Mouse (Mus musculus): Measurements from ENCODE around the gene Map4k5. TPM values are rescaled to one million over a fixed set of nuclear protein-coding genes. Genes with fewer than 3 reads are reported as not detected.

Map4k5 gene
- 0.17 and 3.6 TPM in 2 replicates for polyA plus RNA-seq (2012; ENCODE audit: insufficient read depth, low replicate concordance)

DNA sequence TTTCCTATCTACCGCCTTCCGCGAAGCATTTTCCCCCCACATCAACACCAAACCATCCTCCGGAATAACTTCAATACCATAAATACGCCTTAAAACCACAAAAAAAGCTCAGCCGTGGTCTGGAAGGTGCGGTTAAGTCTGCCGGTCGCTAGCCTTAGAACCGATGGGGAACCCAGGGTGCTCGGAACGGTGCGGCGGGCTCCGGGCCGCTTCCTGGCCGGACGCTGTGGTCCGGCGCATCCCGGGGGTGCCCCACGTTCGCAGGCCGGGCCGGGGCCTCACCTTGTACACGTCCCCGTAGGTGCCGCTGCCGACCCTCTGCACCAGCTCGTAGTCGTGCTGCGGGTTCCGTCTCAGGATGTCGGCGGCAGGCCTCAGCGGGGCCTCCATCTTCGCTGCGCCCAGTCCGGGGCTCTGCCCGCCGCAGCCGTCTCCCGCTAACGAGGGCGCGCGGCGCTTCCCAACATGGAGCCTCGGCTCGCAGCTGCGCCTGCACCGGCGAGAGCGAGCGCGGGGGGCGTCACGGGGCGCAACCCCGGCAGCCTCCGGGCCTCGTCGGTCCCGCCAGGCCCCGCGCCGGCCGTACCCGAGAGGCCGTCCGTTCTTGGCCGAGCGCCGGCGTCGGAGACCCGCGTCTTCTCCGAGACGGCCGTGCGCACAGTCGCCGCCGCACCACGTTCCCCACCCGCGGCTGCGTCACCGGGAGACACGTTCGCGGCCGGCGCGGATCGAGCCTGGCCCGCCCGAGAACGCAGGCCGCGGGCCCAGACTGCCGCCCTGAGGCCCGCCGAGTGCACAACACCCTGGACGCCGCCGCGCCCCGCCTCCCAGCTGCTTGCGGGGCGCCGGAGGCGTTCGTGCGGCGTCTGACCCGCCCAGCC, at the start of gene Map4k5, which contains the start of gene Atl1:
TSS of gene Map4k5 (minus strand) at position 830 of the 881 bp plus-strand sequence.
TSS of gene Atl1 (plus strand) at position 244 of the 881 bp plus-strand sequence.
- H3K4me1 ChIP-seq: peaks cover 25% of the 10 kb centered on the region
- peaks cover 29% of the 10 kb centered on the region for H3K27me3 ChIP-seq (replicated peaks)
- TF ChIP-seq FLI1 (IDR thresholded peaks at IDR 0.05; ENCODE audit: low read length): no peak
- no peak for TF ChIP-seq GATA1 (IDR thresholded peaks at IDR 0.05; ENCODE audit: borderline replicate concordance, low read length)
- peak within 1 kb of the TSS; percentile 95 for H3K4me3 ChIP-seq (replicated peaks)
- H3K9me3 ChIP-seq: peaks cover 7% of the 10 kb centered on the region; the same call in 1 of the 2 replicates
- no peaks in the 10 kb centered on the region for H3K36me3 ChIP-seq (replicated peaks; ENCODE audit: low read length)

DNA sequence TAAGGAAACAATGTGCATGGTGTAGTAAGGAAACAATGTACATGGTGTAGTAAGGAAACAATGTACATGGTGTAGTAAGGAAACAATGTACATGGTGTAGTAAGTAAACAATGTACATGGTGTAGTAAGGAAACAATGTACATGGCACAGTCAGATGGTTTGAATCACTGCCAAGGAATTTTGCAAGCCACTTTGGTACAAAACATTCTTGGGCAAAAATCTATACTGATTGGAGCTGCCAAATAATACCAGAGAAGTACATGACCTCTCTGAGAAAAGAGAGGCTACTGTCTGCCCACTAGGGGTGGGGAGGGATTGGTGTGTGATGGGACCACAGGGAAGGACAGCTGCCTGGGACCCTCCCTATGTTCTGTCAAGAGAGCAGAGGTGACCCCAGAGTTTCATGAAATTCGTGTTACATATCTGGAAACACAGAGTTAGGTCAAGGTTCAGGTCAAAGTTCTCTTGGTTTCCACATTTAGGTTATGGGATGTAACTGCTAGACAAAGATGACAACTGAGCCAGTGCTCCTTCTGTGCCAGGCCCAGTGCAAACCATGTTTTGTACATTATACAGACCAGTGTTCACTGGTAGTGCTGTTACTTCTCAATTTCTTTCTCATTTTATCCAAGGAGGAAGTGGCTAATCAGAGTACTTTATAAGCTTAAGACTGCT, 48.8 kb upstream of the Map4k5 start:
- TF ChIP-seq GATA1 (IDR thresholded peaks at IDR 0.05; ENCODE audit: borderline replicate concordance, low read length) (no peak), FLI1 (IDR thresholded peaks at IDR 0.05; ENCODE audit: low read length) (no peak)
- Histone ChIP-seq H3K4me1 (no peaks in the 10 kb centered on the region), H3K4me3 (replicated peaks) (no peak overlapping the region), H3K27me3 (replicated peaks) (no peaks in the 10 kb centered on the region), H3K9me3 (peaks cover 5% of the 10 kb centered on the region), H3K36me3 (replicated peaks; ENCODE audit: low read length) (no peaks in the 10 kb centered on the region)

DNA sequence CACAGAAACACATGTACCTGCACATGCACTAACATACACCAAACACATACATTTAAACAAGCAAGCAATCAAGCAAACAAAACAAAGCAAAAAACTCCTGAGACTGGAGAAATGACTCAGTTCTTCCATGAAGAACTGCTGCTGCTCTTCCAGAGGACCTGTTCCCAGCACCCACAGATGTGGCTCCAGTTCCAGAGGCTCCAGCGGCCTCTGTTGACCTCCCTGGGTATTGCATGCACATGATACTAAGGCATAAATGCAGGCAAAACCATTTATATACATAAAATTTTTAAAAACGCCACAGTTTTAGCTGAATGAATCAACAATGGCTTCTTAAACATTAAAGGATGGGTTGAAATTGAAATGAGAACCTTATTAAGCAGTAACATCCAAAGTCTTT, 46.3 kb upstream of the Map4k5 start:
- TF ChIP-seq FLI1 (IDR thresholded peaks at IDR 0.05; ENCODE audit: low read length) (no peak), GATA1 (IDR thresholded peaks at IDR 0.05; ENCODE audit: borderline replicate concordance, low read length) (no peak)
- H3K27me3 ChIP-seq (replicated peaks): peaks cover 4% of the 10 kb centered on the region
- H3K9me3 ChIP-seq: peaks cover 5% of the 10 kb centered on the region
- H3K4me1 ChIP-seq: no peaks in the 10 kb centered on the region
- no peaks in the 10 kb centered on the region for H3K36me3 ChIP-seq (replicated peaks; ENCODE audit: low read length)
- H3K4me3 ChIP-seq (replicated peaks): no peak overlapping the region

DNA sequence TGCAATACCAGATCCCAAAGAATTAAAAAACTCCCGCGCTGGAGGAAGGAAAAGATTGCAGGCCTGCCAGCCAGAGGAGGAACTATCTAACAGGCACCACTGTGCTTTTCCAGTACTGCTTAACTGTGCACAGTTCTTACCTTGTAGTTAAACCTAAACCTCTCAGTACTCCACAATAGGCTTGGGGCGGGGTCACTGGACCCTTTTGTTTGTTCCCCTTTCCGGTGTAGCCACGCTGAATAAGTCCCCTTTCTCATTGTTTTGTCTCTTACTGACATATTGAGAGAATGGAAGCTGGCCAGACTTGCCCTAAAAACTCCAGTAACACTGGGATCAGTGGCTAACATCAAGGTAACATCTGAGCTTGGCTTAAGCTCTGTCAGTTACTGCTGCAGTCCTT, 44.7 kb upstream of the Map4k5 start:
- Histone ChIP-seq H3K4me1 (no peaks in the 10 kb centered on the region), H3K27me3 (replicated peaks) (peaks cover 4% of the 10 kb centered on the region), H3K36me3 (replicated peaks; ENCODE audit: low read length) (no peaks in the 10 kb centered on the region), H3K4me3 (replicated peaks) (no peak overlapping the region), H3K9me3 (peaks cover 5% of the 10 kb centered on the region)
- TF ChIP-seq GATA1 (IDR thresholded peaks at IDR 0.05; ENCODE audit: borderline replicate concordance, low read length): no peak
- no peak for TF ChIP-seq FLI1 (IDR thresholded peaks at IDR 0.05; ENCODE audit: low read length)

DNA sequence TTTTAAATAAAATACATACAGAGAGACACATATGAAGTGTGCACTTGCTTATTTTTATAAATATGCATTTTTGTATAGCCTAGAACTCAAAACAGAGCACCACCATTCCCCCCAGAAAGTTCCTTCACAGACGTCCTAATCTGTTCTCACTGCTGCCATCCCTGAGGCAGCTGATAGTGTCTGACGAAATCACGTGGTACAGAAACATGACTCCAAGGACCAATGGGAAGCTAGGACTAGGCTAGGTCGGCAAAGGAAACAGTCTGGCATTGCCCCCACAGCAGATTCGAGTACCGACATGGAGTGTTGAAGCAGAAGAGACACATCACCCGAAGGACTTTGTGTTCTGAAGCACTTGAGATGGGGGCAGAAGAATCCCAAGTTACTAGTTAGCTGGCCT, 33.7 kb upstream of the Map4k5 start:
- Histone ChIP-seq H3K27me3 (replicated peaks) (peaks cover 3% of the 10 kb centered on the region), H3K4me1 (peaks cover 14% of the 10 kb centered on the region), H3K4me3 (replicated peaks) (no peak overlapping the region), H3K9me3 (no peaks in the 10 kb centered on the region), H3K36me3 (replicated peaks; ENCODE audit: low read length) (no peaks in the 10 kb centered on the region)
- TF ChIP-seq GATA1 (IDR thresholded peaks at IDR 0.05; ENCODE audit: borderline replicate concordance, low read length) (no peak), FLI1 (IDR thresholded peaks at IDR 0.05; ENCODE audit: low read length) (no peak)

DNA sequence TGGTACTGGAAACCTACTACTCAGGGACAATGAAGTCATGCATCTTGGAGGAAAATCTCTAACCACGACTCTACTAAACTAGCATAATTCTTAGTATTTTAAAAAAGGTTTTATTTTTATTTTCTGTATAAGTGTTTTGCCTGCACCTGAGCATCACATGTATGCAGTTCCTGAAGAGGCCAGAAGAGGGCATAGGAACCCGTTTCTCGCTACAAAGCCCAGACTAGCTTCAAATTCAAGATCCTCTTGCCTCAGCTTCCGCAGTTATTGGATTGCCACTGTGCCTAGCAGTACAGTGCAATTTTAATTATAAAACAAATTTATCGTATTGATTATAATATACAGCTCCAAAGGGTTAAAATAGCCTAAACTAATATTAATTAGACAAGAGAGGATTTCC, 31.0 kb upstream of the Map4k5 start:
- TF ChIP-seq GATA1 (IDR thresholded peaks at IDR 0.05; ENCODE audit: borderline replicate concordance, low read length) (no peak), FLI1 (IDR thresholded peaks at IDR 0.05; ENCODE audit: low read length) (no peak)
- Histone ChIP-seq H3K9me3 (no peaks in the 10 kb centered on the region), H3K4me3 (replicated peaks) (no peak overlapping the region), H3K27me3 (replicated peaks) (peaks cover 3% of the 10 kb centered on the region), H3K36me3 (replicated peaks; ENCODE audit: low read length) (no peaks in the 10 kb centered on the region), H3K4me1 (peaks cover 14% of the 10 kb centered on the region)

DNA sequence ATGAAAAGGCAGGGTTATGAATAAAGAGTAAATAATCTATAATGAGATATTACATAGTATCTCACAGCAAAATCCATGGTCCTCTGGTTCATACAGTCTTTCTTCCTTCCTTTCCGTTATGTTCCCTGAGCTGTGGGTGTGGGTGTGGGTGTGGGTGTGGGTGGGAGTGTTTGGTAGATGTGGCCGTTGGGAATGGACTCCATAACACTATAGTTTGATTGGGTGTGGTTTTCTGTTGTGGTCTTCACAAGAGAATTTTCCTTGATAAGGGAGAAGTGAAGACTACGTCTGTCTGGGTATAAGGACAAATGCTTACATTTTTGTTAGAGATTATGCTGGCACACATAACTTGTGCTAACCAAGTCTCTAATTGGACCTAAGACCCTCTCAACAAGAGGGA, 30.6 kb upstream of the Map4k5 start:
- no peaks in the 10 kb centered on the region for H3K9me3 ChIP-seq
- peaks cover 3% of the 10 kb centered on the region for H3K27me3 ChIP-seq (replicated peaks)
- no peak overlapping the region for H3K4me3 ChIP-seq (replicated peaks)
- TF ChIP-seq GATA1 (IDR thresholded peaks at IDR 0.05; ENCODE audit: borderline replicate concordance, low read length) (no peak), FLI1 (IDR thresholded peaks at IDR 0.05; ENCODE audit: low read length) (no peak)
- peaks cover 14% of the 10 kb centered on the region for H3K4me1 ChIP-seq
- no peaks in the 10 kb centered on the region for H3K36me3 ChIP-seq (replicated peaks; ENCODE audit: low read length)

DNA sequence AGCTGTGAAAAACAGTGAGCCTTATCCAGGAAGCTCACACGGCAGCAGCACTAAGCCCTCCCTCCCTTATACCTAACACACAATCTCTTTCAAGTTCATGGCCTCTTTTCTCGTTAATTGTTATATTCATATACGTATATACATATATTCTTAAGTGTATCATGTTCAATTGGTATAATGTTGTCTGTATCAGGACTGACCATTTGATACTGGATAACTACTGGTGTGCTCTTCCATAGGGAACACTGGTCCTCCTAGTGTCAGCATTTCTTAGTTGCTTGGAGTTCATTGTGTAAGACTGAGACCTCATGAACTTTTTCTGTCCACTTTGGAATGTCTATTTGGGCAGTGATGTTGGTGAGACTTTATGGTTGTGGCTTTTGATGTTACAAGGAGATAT, 30.1 kb upstream of the Map4k5 start:
- Histone ChIP-seq H3K36me3 (replicated peaks; ENCODE audit: low read length) (no peaks in the 10 kb centered on the region), H3K4me1 (peaks cover 14% of the 10 kb centered on the region), H3K27me3 (replicated peaks) (peaks cover 3% of the 10 kb centered on the region), H3K9me3 (no peaks in the 10 kb centered on the region), H3K4me3 (replicated peaks) (no peak overlapping the region)
- TF ChIP-seq GATA1 (IDR thresholded peaks at IDR 0.05; ENCODE audit: borderline replicate concordance, low read length): no peak

DNA sequence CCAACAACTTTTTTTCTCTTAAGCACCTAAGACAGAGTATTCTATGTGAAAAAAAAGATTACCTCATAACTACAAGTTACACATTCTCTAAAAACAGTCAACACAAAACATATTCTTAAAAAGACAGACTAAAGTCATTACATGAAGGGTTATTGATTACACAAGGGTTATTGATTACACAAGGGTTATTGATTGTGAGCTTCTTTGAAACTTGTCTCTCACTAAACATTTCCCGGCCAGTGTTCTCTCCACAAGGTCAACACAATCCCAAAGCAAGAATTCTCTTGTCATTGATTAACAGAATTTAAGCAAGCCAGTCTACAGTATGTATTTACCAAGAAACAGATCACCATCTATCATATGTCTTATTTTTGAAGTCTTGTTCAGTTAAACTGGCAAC, 29.1 kb upstream of the Map4k5 start:
- no peaks in the 10 kb centered on the region for H3K9me3 ChIP-seq
- TF ChIP-seq GATA1 (IDR thresholded peaks at IDR 0.05; ENCODE audit: borderline replicate concordance, low read length) (no peak), FLI1 (IDR thresholded peaks at IDR 0.05; ENCODE audit: low read length) (no peak)
- no peaks in the 10 kb centered on the region for H3K36me3 ChIP-seq (replicated peaks; ENCODE audit: low read length)
- H3K4me3 ChIP-seq (replicated peaks): no peak overlapping the region
- H3K27me3 ChIP-seq (replicated peaks): peaks cover 5% of the 10 kb centered on the region
- peaks cover 14% of the 10 kb centered on the region for H3K4me1 ChIP-seq

DNA sequence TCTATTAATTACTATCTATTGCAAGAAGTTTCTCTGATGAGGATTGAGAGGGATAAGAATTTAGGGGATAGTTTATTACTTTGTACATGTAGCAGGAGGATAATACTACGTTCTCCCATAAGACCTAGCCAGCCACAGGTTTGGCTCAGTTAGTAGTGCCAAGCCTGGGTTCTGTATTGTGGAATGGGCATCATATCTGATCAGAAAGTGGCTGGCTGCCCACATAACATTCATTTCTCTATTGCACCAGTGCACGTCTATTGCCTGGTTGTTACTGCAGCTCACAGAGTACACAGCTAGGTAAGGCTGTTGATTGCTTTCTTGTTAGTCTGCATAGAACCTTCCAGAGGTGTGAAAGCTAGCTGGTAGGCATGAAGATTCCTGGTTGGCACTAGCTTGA, 24.9 kb upstream of the Map4k5 start:
- H3K27me3 ChIP-seq (replicated peaks): peaks cover 2% of the 10 kb centered on the region
- TF ChIP-seq FLI1 (IDR thresholded peaks at IDR 0.05; ENCODE audit: low read length): no peak
- no peak for TF ChIP-seq GATA1 (IDR thresholded peaks at IDR 0.05; ENCODE audit: borderline replicate concordance, low read length)
- H3K9me3 ChIP-seq: no peaks in the 10 kb centered on the region
- peaks cover 4% of the 10 kb centered on the region for H3K4me1 ChIP-seq
- H3K4me3 ChIP-seq (replicated peaks): no peak overlapping the region
- H3K36me3 ChIP-seq (replicated peaks; ENCODE audit: low read length): no peaks in the 10 kb centered on the region

Data from megakaryocyte, embryonic 14.5 days (primary cell).